Mouse (Mus musculus): Measurements from ENCODE around the gene Cmtm6. TPM values are rescaled to one million over a fixed set of nuclear protein-coding genes. Genes with fewer than 3 reads are reported as not detected.
"Not testable (repeated sequence)": the region's sequence is repeated elsewhere in the genome, so short reads cannot be mapped to it uniquely, and the experiment has no call there.

The Cmtm6 gene
- polyA plus RNA-seq, 1 experiment: 76.2 TPM

GRCm38 (mm10) chr9:114690119-114690601 lies 40.8 kb upstream of the Cmtm6 start:
- no peak overlapping the region for H3K4me3 ChIP-seq (ENCODE audit: control insufficient read depth, insufficient read depth, low read length)
- H3K27me3 ChIP-seq (ENCODE audit: control insufficient read depth, insufficient read depth, low read length): no peaks in the 10 kb centered on the region
- H3K36me3 ChIP-seq (ENCODE audit: control insufficient read depth, insufficient read depth, low read length): no peaks in the 10 kb centered on the region
- DNase-seq: no peak
- TF ChIP-seq CTCF (IDR thresholded peaks at IDR 0.05; ENCODE audit: borderline replicate concordance, control insufficient read depth, extremely low read depth, insufficient read depth, low read length, poor library complexity) (no peak), POLR2A (IDR thresholded peaks at IDR 0.05; ENCODE audit: control insufficient read depth, extremely low read depth, insufficient read depth, low read length, poor library complexity) (no peak)
- H3K4me1 ChIP-seq (replicated peaks; ENCODE audit: control insufficient read depth, insufficient read depth, low read length): peaks cover 15% of the 10 kb centered on the region
- H3K27ac ChIP-seq (ENCODE audit: control insufficient read depth, insufficient read depth, low read length): no peak overlapping the region
- 51% methylated on average over 10 of the region's 10 CpGs for WGBS

DNA sequence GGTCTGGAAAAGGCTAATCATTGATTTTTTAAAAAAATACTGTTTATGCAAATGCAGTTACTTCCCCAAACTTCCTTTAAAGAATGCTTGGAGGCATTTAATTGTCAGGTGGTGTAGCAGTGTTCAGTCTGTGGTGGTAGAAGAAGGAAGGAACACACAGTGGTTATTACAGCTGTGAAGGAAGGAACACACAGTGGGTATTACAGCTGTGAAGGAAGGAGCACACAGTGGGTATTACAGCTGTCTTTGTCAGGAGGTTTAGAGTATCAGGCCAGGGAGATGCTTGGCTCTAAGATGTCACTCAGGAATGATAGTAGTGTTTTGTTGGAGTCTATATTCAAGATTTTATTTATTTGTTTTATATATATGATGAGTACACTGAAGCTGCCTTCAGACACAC lies 39.8 kb upstream of the Cmtm6 start:
- Histone ChIP-seq H3K36me3 (ENCODE audit: control insufficient read depth, insufficient read depth, low read length) (no peaks in the 10 kb centered on the region), H3K27ac (ENCODE audit: control insufficient read depth, insufficient read depth, low read length) (no peak overlapping the region), H3K27me3 (ENCODE audit: control insufficient read depth, insufficient read depth, low read length) (no peaks in the 10 kb centered on the region), H3K4me1 (replicated peaks; ENCODE audit: control insufficient read depth, insufficient read depth, low read length) (peaks cover 15% of the 10 kb centered on the region), H3K4me3 (ENCODE audit: control insufficient read depth, insufficient read depth, low read length) (no peak overlapping the region)
- TF ChIP-seq CTCF (IDR thresholded peaks at IDR 0.05; ENCODE audit: borderline replicate concordance, control insufficient read depth, extremely low read depth, insufficient read depth, low read length, poor library complexity) (no peak), POLR2A (IDR thresholded peaks at IDR 0.05; ENCODE audit: control insufficient read depth, extremely low read depth, insufficient read depth, low read length, poor library complexity) (no peak)
- no peak for DNase-seq

GRCm38 (mm10) chr9:114695662-114696061 lies 35.3 kb upstream of the Cmtm6 start:
- H3K27me3 ChIP-seq (ENCODE audit: control insufficient read depth, insufficient read depth, low read length); H3K4me1 ChIP-seq (replicated peaks; ENCODE audit: control insufficient read depth, insufficient read depth, low read length); H3K36me3 ChIP-seq (ENCODE audit: control insufficient read depth, insufficient read depth, low read length); H3K27ac ChIP-seq (ENCODE audit: control insufficient read depth, insufficient read depth, low read length); DNase-seq; H3K4me3 ChIP-seq (ENCODE audit: control insufficient read depth, insufficient read depth, low read length): not testable (repeated sequence)
- 98% methylated on average over 8 of the region's 8 CpGs for WGBS

- Histone ChIP-seq H3K27me3 (ENCODE audit: control insufficient read depth, insufficient read depth, low read length) (no peaks in the 10 kb centered on the region), H3K4me3 (ENCODE audit: control insufficient read depth, insufficient read depth, low read length) (no peak overlapping the region), H3K4me1 (replicated peaks; ENCODE audit: control insufficient read depth, insufficient read depth, low read length) (no peaks in the 10 kb centered on the region), H3K36me3 (ENCODE audit: control insufficient read depth, insufficient read depth, low read length) (no peaks in the 10 kb centered on the region; the same call in 1 of the 2 replicates), H3K27ac (ENCODE audit: control insufficient read depth, insufficient read depth, low read length) (no peak overlapping the region)
- no peak for DNase-seq
- WGBS: 96% methylated on average over 4 of the region's 4 CpGs
- TF ChIP-seq CTCF (IDR thresholded peaks at IDR 0.05; ENCODE audit: borderline replicate concordance, control insufficient read depth, extremely low read depth, insufficient read depth, low read length, poor library complexity): no peak
- TF ChIP-seq POLR2A (IDR thresholded peaks at IDR 0.05; ENCODE audit: control insufficient read depth, extremely low read depth, insufficient read depth, low read length, poor library complexity): no peak
Measured at GRCm38 (mm10) chr9:114697072-114697471, 33.8 kb upstream of the Cmtm6 start.

DNA sequence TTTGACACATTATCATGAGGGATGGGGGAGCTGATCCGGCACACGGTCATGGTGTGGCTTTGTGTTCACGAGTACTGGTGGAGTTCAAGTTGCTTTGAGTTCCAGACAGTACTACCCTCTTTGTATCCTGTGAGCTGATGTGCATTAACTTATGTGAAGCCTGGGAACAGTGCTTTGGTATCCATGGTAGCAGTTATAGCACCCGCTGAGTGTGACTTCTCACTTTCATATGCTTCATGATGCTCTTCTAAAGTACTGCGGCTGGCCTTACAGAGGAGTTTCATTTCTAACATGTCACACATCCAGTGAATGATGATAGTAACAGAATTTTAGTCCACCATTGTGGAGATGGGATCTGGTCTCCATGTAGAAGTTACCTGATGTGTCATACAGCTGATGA lies 33.0 kb upstream of the Cmtm6 start:
- DNase-seq: no peak
- H3K36me3 ChIP-seq (ENCODE audit: control insufficient read depth, insufficient read depth, low read length): no peaks in the 10 kb centered on the region; the same call in 1 of the 2 replicates
- WGBS: 97% methylated on average over 5 of the region's 5 CpGs

DNA sequence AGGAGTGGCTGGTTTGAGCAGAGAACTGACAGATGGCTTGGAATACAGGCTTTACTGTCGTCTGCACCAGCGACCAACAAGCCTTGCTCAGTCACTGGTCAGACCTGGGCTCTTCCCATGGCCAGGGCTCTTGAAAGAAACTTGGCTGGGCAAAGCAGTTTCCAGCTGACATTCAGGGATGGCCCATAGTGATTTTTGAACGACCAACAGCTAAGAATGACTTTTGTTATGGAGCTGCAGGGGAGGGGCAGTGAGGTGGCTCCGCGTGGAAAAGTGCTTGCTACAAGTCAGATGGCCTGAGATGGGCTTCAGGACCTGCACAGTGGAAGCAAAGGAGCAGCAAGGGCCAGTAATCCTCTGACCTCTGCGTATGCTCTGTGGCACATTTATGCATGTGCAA lies 31.7 kb upstream of the Cmtm6 start:
- Histone ChIP-seq H3K36me3 (ENCODE audit: control insufficient read depth, insufficient read depth, low read length) (no peaks in the 10 kb centered on the region; the same call in 1 of the 2 replicates), H3K27me3 (ENCODE audit: control insufficient read depth, insufficient read depth, low read length) (no peaks in the 10 kb centered on the region), H3K4me3 (ENCODE audit: control insufficient read depth, insufficient read depth, low read length) (no peak overlapping the region), H3K4me1 (replicated peaks; ENCODE audit: control insufficient read depth, insufficient read depth, low read length) (no peaks in the 10 kb centered on the region), H3K27ac (ENCODE audit: control insufficient read depth, insufficient read depth, low read length) (no peak overlapping the region)
- WGBS: 90% methylated on average over 6 of the region's 6 CpGs
- TF ChIP-seq CTCF (IDR thresholded peaks at IDR 0.05; ENCODE audit: borderline replicate concordance, control insufficient read depth, extremely low read depth, insufficient read depth, low read length, poor library complexity): no peak
- no peak for TF ChIP-seq POLR2A (IDR thresholded peaks at IDR 0.05; ENCODE audit: control insufficient read depth, extremely low read depth, insufficient read depth, low read length, poor library complexity)
- no peak for DNase-seq

More for the DNA sequence above, 33.0 kb upstream of the Cmtm6 start:
- no peak overlapping the region for H3K27ac ChIP-seq (ENCODE audit: control insufficient read depth, insufficient read depth, low read length)
- no peaks in the 10 kb centered on the region for H3K4me1 ChIP-seq (replicated peaks; ENCODE audit: control insufficient read depth, insufficient read depth, low read length)
- TF ChIP-seq CTCF (IDR thresholded peaks at IDR 0.05; ENCODE audit: borderline replicate concordance, control insufficient read depth, extremely low read depth, insufficient read depth, low read length, poor library complexity) (no peak), POLR2A (IDR thresholded peaks at IDR 0.05; ENCODE audit: control insufficient read depth, extremely low read depth, insufficient read depth, low read length, poor library complexity) (no peak)
- no peaks in the 10 kb centered on the region for H3K27me3 ChIP-seq (ENCODE audit: control insufficient read depth, insufficient read depth, low read length)
- H3K4me3 ChIP-seq (ENCODE audit: control insufficient read depth, insufficient read depth, low read length): no peak overlapping the region

Data from thymus, adult 2 months (tissue).